Mouse (Mus musculus) embryonic facial prominence, embryonic 12.5 days (tissue): ENCODE measurements around the gene Znrf1. TPM values are rescaled to one million over a fixed set of nuclear protein-coding genes. Genes with fewer than 3 reads are reported as not detected.
A peak's percentile ranks its signal among the peaks of the same experiment; 100 is the strongest.

ENCODE experiments used
- ATAC-seq: fragments of 200-750 bp; cut with Nextera tagmentation; 2 replicates; pipeline ENCODE4 v1.8.0; 2017; ENCODE audit not compliant: insufficient number of reproducible peaks, insufficient read depth, low FRiP score, low TSS enrichment
- H3K27ac ChIP-seq: fragments of 300-500 bp; sonication (generic); 2 replicates; pipeline ENCODE4 v1.5.1; 2016; ENCODE audit warnings: mild to moderate bottlenecking
- H3K27me3 ChIP-seq: fragments of 300-500 bp; sonication (generic); 2 replicates; pipeline ENCODE4 v1.6.1; 2016; ENCODE audit warnings: mild to moderate bottlenecking, moderate library complexity
- H3K36me3 ChIP-seq: fragments of 300-500 bp; sonication (generic); 2 replicates; pipeline ENCODE4 v1.6.1; 2016; ENCODE audit warnings: mild to moderate bottlenecking
- H3K4me1 ChIP-seq: fragments of 300-500 bp; sonication (generic); 2 replicates; pipeline ENCODE4 v1.6.1; 2016
- H3K4me2 ChIP-seq: fragments of 300-500 bp; sonication (generic); replicated peaks from 2 replicates; pipeline ENCODE4 v1.6.1; 2016; ENCODE audit warnings: mild to moderate bottlenecking, moderate library complexity
- H3K4me3 ChIP-seq: fragments of 300-500 bp; sonication (generic); 2 replicates; pipeline ENCODE4 v1.5.1; 2016; ENCODE audit warnings: mild to moderate bottlenecking
- H3K9ac ChIP-seq: fragments of 300-500 bp; sonication (generic); 2 replicates; pipeline ENCODE4 v1.6.1; 2016; ENCODE audit warnings: mild to moderate bottlenecking, moderate library complexity
- H3K9me3 ChIP-seq: fragments of 300-500 bp; sonication (generic); 2 replicates; pipeline ENCODE4 v1.6.1; 2016; ENCODE audit warnings: mild to moderate bottlenecking, moderate library complexity
- WGBS: fragments of 180-500 bp; shearing (Covaris S2); methylation state at CpG from one replicate; pipeline ENCODE4 v1.1.7; 2016; 5-methylcytosine and 5-hydroxymethylcytosine counted together
- polyA plus RNA-seq: library from polyadenylated mRNA; unstranded; fragments of >200 nt; fragmentation: Nextera tagmentation; extraction: Ambion mirVana; gene quantifications from 2 replicates; pipeline ENCODE4 v1.2.1, GENCODE M21; 2016

The Znrf1 gene
- polyA plus RNA-seq, 1 experiment from 2014 or later: 79.5 TPM

- Histone ChIP-seq H3K36me3 (no peaks in the 10 kb centered on the region), H3K4me3 (no peak overlapping the region), H3K4me2 (no peak overlapping the region), H3K9ac (no peak overlapping the region), H3K27ac (no peak overlapping the region), H3K4me1 (peaks cover 6% of the 10 kb centered on the region; the same call in 1 of the 2 replicates), H3K9me3 (no peaks in the 10 kb centered on the region), H3K27me3 (no peaks in the 10 kb centered on the region)
- WGBS: 81% methylated on average over 3 of the region's 3 CpGs
- ATAC-seq: no peak
These were observed 54.3 kb downstream of the Znrf1 start for GRCm38 (mm10) chr8:111590214-111590613.

GRCm38 (mm10) chr8:111591176-111591575 lies 55.3 kb downstream of the Znrf1 start:
- 0 out of 2 replicates have a peak, but pooled peaks cover 12% of the 10 kb centered on the region for H3K4me1 ChIP-seq
- no peaks in the 10 kb centered on the region for H3K36me3 ChIP-seq
- no peak overlapping the region for H3K4me3 ChIP-seq
- H3K9me3 ChIP-seq: no peaks in the 10 kb centered on the region
- H3K9ac ChIP-seq: no peak overlapping the region
- H3K27ac ChIP-seq: no peak overlapping the region
- ATAC-seq: no peak
- H3K27me3 ChIP-seq: no peaks in the 10 kb centered on the region
- H3K4me2 ChIP-seq: no peak overlapping the region

DNA sequence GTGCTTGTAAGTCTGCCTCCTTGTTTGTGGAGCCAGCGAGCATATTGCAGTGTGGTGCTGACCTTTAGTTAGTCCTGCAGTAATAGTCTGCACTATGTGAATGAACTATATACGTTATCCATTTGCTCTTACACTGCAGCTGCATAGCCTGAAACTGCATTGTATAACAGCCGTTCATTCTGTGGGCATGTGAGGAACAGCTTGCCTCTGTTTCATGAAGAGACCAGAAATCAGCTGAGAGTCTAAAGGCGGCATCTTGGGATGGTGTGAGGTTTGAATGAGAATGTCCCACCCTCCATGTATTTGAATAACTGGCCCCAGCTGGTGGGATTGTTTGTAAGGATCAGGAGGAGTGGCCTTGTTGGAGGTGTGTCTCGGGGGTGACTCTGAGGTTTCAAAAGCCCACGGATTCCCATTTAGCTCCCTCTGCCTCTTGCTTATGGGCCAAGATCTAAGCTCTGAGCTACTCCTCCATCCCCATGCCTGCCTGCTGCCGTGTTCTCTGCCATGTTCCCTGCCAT lies 56.6 kb downstream of the Znrf1 start:
- ATAC-seq: no peak
- H3K36me3 ChIP-seq: no peaks in the 10 kb centered on the region
- no peak overlapping the region for H3K27ac ChIP-seq

DNA sequence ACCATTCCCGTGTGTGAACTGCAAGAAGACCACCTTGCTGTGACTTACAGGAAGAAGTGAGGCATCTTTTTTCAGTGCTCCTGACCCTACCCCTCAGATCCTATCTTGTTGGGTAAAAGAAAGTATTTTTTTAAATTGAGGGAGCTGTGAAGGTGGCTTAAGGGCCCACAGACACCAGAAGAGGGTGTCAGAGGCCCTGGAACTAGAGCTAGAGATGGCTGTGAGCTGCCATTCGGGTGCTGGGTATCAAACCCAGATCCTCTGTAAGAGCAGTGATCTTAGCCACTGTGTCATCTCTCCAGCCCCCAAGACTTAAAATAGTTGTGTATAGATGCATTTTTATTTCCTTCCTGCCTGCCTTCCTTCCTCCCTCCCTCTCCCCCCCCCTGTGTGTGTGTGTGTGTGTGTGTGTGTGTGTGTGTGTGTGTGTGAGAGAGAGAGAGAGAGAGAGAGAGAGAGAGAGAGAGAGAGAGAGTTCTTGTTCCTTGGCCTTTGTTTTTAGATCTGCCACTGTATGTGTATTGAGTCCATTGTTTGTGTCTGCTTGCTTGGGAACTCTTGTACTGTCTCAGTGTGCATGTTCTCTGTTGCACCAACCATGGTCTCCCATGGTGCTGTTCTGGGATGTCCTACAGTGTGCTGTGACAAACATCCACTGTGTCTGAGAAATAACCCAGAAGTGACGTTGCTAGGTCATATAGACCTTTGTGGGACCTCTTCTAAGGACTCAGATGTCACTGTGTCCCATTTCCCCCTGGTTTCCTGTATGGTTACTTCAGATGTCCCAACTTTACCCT lies 58.3 kb downstream of the Znrf1 start:
- WGBS: 80% methylated on average over 3 of the region's 3 CpGs
- H3K9ac ChIP-seq: no peak overlapping the region
- no peak overlapping the region for H3K27ac ChIP-seq
- no peak overlapping the region for H3K4me2 ChIP-seq
- H3K4me1 ChIP-seq: peaks cover 24% of the 10 kb centered on the region; the same call in 1 of the 2 replicates
- H3K36me3 ChIP-seq: no peaks in the 10 kb centered on the region
- no peak overlapping the region for H3K4me3 ChIP-seq
- no peak for ATAC-seq
- no peaks in the 10 kb centered on the region for H3K9me3 ChIP-seq
- no peaks in the 10 kb centered on the region for H3K27me3 ChIP-seq

More for the DNA sequence above, 56.6 kb downstream of the Znrf1 start:
- Histone ChIP-seq H3K4me2 (no peak overlapping the region), H3K9ac (no peak overlapping the region), H3K4me3 (no peak overlapping the region), H3K27me3 (no peaks in the 10 kb centered on the region), H3K4me1 (peaks cover 20% of the 10 kb centered on the region; the same call in 1 of the 2 replicates), H3K9me3 (no peaks in the 10 kb centered on the region)
- WGBS: 84% methylated on average over 7 of the region's 7 CpGs

- no peaks in the 10 kb centered on the region for H3K27me3 ChIP-seq
- peaks cover 24% of the 10 kb centered on the region; the same call in 1 of the 2 replicates for H3K4me1 ChIP-seq
- H3K9ac ChIP-seq: no peak overlapping the region
- no peaks in the 10 kb centered on the region for H3K9me3 ChIP-seq
- no peak overlapping the region for H3K4me2 ChIP-seq
- no peak overlapping the region for H3K27ac ChIP-seq
- WGBS: 90% methylated on average over 2 of the region's 2 CpGs
- ATAC-seq: no peak
- H3K4me3 ChIP-seq: no peak overlapping the region
- H3K36me3 ChIP-seq: no peaks in the 10 kb centered on the region
These were observed 59.1 kb downstream of the Znrf1 start for GRCm38 (mm10) chr8:111594951-111595350.

DNA sequence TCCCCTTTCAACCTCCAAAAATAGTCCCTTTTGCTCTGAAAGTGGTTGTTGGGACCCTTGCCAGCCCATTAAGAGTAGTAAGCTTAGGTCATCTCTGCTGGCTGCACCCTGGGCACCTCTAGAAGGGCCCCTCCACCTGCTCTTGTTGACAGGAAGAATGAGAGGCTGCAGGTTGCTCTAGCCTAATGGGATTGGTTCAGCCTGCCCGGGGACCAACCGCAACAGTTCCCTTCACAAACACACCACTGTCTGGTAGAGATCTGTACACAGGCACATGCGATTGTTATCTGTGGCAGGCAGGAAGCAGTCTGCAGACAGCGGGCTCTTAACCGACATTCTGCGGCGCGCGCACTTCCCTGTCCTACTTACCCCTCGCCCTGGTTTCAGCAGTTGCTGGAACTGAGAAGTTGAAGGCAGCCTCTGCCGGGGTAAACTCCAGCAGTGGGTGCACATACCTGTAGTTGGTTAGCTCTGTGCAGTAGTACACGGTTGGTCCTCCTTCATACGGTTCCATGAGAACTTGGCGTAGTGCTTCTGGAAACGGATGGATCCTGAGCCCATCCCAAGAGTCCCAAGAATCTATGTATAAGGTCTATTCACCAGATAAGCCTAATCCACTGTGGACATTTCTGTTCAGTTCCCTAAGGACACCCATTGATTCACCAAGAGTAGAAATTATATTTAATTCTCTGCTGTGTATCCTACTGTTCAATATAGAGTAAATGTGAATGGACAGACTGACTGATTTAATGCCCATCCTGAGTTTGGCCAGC lies 60.0 kb downstream of the Znrf1 start:
- ATAC-seq: no peak
- H3K4me1 ChIP-seq: peaks cover 24% of the 10 kb centered on the region; the same call in 1 of the 2 replicates
- no peaks in the 10 kb centered on the region for H3K9me3 ChIP-seq
- no peak overlapping the region for H3K9ac ChIP-seq
- no peaks in the 10 kb centered on the region for H3K36me3 ChIP-seq
- no peak overlapping the region for H3K4me3 ChIP-seq
- 81% methylated on average over 15 of the region's 15 CpGs for WGBS
- no peak overlapping the region for H3K27ac ChIP-seq
- H3K4me2 ChIP-seq: no peak overlapping the region
- H3K27me3 ChIP-seq: no peaks in the 10 kb centered on the region

GRCm38 (mm10) chr8:111596485-111596821 lies 60.6 kb downstream of the Znrf1 start:
- Histone ChIP-seq H3K9ac (no peak overlapping the region), H3K9me3 (no peaks in the 10 kb centered on the region), H3K36me3 (0 out of 2 replicates have a peak, but pooled peaks cover 3% of the 10 kb centered on the region), H3K27me3 (no peaks in the 10 kb centered on the region), H3K4me2 (no peak overlapping the region), H3K4me3 (no peak overlapping the region), H3K4me1 (peaks cover 24% of the 10 kb centered on the region; the same call in 1 of the 2 replicates), H3K27ac (no peak overlapping the region)
- 67% methylated on average over 3 of the region's 3 CpGs for WGBS
- no peak for ATAC-seq

DNA sequence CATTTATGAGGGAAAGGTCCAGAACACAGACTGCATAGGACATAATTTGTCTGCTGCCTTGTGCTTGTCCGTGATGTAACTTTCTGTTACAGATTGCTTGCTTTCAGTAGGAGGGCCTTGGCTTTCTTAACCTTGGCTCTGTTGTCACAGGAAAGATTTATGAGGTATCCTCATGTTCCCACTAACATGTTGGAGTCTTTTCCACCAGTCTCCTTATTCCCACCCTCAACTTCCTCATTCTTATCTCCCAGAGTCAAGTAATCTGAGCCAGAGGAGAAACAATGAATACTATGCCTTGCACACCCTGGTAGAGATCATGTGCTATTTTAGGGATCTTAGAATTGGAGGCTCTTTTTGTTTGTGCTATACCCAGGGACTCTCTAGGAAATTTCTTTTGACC lies 61.4 kb downstream of the Znrf1 start:
- H3K9me3 ChIP-seq: no peaks in the 10 kb centered on the region
- peak overlapping the region; percentile 58; the same call in 1 of the 2 replicates for H3K27ac ChIP-seq
- no peak for ATAC-seq
- no peaks in the 10 kb centered on the region for H3K27me3 ChIP-seq
- H3K4me1 ChIP-seq: peaks cover 21% of the 10 kb centered on the region; the same call in 1 of the 2 replicates
- WGBS: 56% methylated on average over 1 of the region's 1 CpGs
- no peak overlapping the region for H3K4me3 ChIP-seq
- H3K36me3 ChIP-seq: 0 out of 2 replicates have a peak, but pooled peaks cover 3% of the 10 kb centered on the region
- H3K4me2 ChIP-seq: no peak overlapping the region
- no peak overlapping the region for H3K9ac ChIP-seq

- no peaks in the 10 kb centered on the region for H3K9me3 ChIP-seq
- no peak overlapping the region for H3K4me3 ChIP-seq
- no peak overlapping the region for H3K27ac ChIP-seq
- no peak overlapping the region for H3K4me2 ChIP-seq
- H3K27me3 ChIP-seq: no peaks in the 10 kb centered on the region
- ATAC-seq: no peak
- H3K4me1 ChIP-seq: peaks cover 19% of the 10 kb centered on the region; the same call in 1 of the 2 replicates
- H3K36me3 ChIP-seq: 0 out of 2 replicates have a peak, but pooled peaks cover 3% of the 10 kb centered on the region
- 82% methylated on average over 9 of the region's 9 CpGs for WGBS
- no peak overlapping the region for H3K9ac ChIP-seq
These were observed 64.0 kb downstream of the Znrf1 start for GRCm38 (mm10) chr8:111599707-111600444.

DNA sequence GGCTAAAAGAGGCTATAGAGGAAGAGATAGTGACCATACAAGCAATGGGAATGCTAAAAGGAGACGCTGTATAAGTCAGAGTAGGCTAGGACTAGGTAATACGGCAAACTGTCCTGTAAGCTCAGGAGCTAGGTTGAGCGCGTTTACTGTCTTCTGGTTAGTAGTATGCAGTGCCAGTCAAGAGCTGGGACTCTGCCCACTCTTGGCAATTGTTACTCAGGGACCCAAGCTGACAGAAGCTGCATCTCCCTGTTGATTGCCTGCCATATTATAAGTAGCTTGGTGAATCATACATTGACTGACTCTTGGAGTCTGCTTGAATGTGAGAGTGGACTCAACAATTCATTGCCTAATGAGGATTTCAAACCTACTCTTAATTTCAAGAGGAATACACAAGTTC lies 66.2 kb downstream of the Znrf1 start:
- WGBS: 95% methylated on average over 4 of the region's 4 CpGs
- no peak overlapping the region for H3K27ac ChIP-seq
- H3K9ac ChIP-seq: no peak overlapping the region
- peaks cover 10% of the 10 kb centered on the region for H3K36me3 ChIP-seq
- no peaks in the 10 kb centered on the region for H3K27me3 ChIP-seq
- peaks cover 7% of the 10 kb centered on the region; the same call in 1 of the 2 replicates for H3K4me1 ChIP-seq
- no peak for ATAC-seq
- H3K4me2 ChIP-seq: no peak overlapping the region
- H3K9me3 ChIP-seq: no peaks in the 10 kb centered on the region
- no peak overlapping the region for H3K4me3 ChIP-seq

GRCm38 (mm10) chr8:111604986-111605385 lies 69.1 kb downstream of the Znrf1 start:
- Histone ChIP-seq H3K27ac (no peak overlapping the region), H3K9ac (no peak overlapping the region)

More at GRCm38 (mm10) chr8:111604986-111605385, 69.1 kb downstream of the Znrf1 start:
- 95% methylated on average over 2 of the region's 2 CpGs for WGBS
- ATAC-seq: no peak
- no peaks in the 10 kb centered on the region for H3K4me1 ChIP-seq
- H3K36me3 ChIP-seq: peaks cover 18% of the 10 kb centered on the region
- H3K9me3 ChIP-seq: no peaks in the 10 kb centered on the region
- H3K4me2 ChIP-seq: no peak overlapping the region
- no peak overlapping the region for H3K4me3 ChIP-seq
- H3K27me3 ChIP-seq: no peaks in the 10 kb centered on the region
